Mouse (Mus musculus) limb, embryonic 14.5 days (tissue): ENCODE data around the gene Vps35l. TPM values are rescaled to one million over a fixed set of nuclear protein-coding genes. Genes with fewer than 3 reads are reported as not detected.

Experiments used
- ATAC-seq: fragments of 200-750 bp; cut with Nextera tagmentation; 2 replicates; pipeline ENCODE4 v1.8.0; 2017; ENCODE audit warnings: low read depth, moderate number of reproducible peaks, moderate TSS enrichment; ENCODE audit not compliant: low FRiP score
- DNase-seq: peaks from one replicate; pipeline ENCODE4 v3.0.0-alpha.2; 2015; ENCODE audit warnings: low spot score
- H3K27ac ChIP-seq: fragments of 300-500 bp; sonication (generic); replicated peaks from 2 replicates; pipeline ENCODE4 v1.5.1; 2014; ENCODE audit warnings: low read depth, mild to moderate bottlenecking, low read length, moderate library complexity, mixed read lengths
- H3K27me3 ChIP-seq: fragments of 300-500 bp; sonication (generic); 2 replicates; pipeline ENCODE4 v1.6.1; 2014; ENCODE audit warnings: low read length, mixed read lengths; ENCODE audit not compliant: control insufficient read depth, insufficient read depth
- H3K36me3 ChIP-seq: fragments of 300-500 bp; sonication (generic); 2 replicates; pipeline ENCODE4 v1.6.1; 2014; ENCODE audit warnings: mild to moderate bottlenecking, low read length, moderate library complexity, mixed read lengths; ENCODE audit not compliant: control insufficient read depth, insufficient read depth
- H3K4me1 ChIP-seq: fragments of 300-500 bp; sonication (generic); 2 replicates; pipeline ENCODE4 v1.6.1; 2014; ENCODE audit warnings: antibody characterized with exemption, low read length, mixed read lengths; ENCODE audit not compliant: control insufficient read depth, insufficient read depth
- H3K4me2 ChIP-seq: fragments of 300-500 bp; sonication (generic); replicated peaks from 2 replicates; pipeline ENCODE4 v1.6.1; 2014; ENCODE audit warnings: low read depth, mild to moderate bottlenecking, low read length, moderate library complexity; ENCODE audit not compliant: severe bottlenecking
- H3K4me3 ChIP-seq: fragments of 300-500 bp; sonication (generic); replicated peaks from 2 replicates; pipeline ENCODE4 v1.5.1; 2014; ENCODE audit warnings: low read length
- H3K9ac ChIP-seq: fragments of 300-500 bp; sonication (generic); 2 replicates; pipeline ENCODE4 v1.6.1; 2014; ENCODE audit warnings: mild to moderate bottlenecking, low read depth, low read length, moderate library complexity; ENCODE audit not compliant: severe bottlenecking
- H3K9me3 ChIP-seq: fragments of 300-500 bp; sonication (generic); 2 replicates; pipeline ENCODE4 v1.6.1; 2016; ENCODE audit warnings: low read length; ENCODE audit not compliant: control insufficient read depth
- POLR2A ChIP-seq: fragments of 200-500 bp; IDR thresholded peaks from 2 replicates; pipeline ENCODE4 v1.8.0; 2012; ENCODE audit warnings: inconsistent platforms, mild to moderate bottlenecking, moderate library complexity, borderline replicate concordance; ENCODE audit not compliant: insufficient read depth, insufficient read length; ENCODE audit errors: extremely low read depth
- WGBS: fragments of 180-500 bp; shearing (Covaris S2); extraction: QIAGEN DNeasy Blood & Tissue Kit; methylation state at CpG from one replicate; pipeline ENCODE4 v1.1.7; 2014; 5-methylcytosine and 5-hydroxymethylcytosine counted together
- polyA plus RNA-seq, 2 experiments: library from polyadenylated mRNA; depleted of rRNA in 1 of 2; stranded (reverse) in 1 of 2; unstranded in 1 of 2; fragments of >200 nt; fragmentation: Nextera tagmentation in 1 of 2; extraction: Ambion mirVana in 1 of 2; gene quantifications; 2 replicates each; pipeline versions ENCODE4 v1.2.1 to v1.2.3; 2012 to 2014

Gene Vps35l
- polyA plus RNA-seq, 2 experiments = 48.8 to 67.1 TPM

GRCm38 (mm10) chr7:118733225-118733624 lies 6.8 kb upstream of the Vps35l start:
- H3K9me3 ChIP-seq = no peaks in the 10 kb centered on the region

DNA sequence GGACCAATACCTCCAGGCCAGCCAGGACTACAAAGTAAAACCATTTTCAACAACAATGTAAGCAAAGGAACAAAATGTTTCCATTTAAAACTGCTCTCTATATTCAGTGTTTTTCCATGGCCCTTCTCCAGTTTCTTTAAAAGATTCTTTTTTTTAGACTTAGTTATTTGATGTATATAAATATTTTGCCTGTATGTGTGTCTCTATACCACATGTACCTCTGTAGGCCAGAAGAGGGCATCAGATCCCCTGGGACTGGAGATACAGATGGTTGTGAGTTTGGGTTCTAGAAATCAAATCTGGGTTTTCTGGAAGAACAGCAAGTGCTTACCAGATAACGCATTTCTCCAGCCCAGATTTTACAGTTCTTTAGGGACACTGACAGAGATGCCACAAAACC lies 1.3 kb upstream of the Vps35l start:
- Histone ChIP-seq H3K4me3 (no peak overlapping the region), H3K4me2 (no peak overlapping the region), H3K4me1 (peaks cover 9% of the 10 kb centered on the region; the same call in 1 of the 2 replicates), H3K27ac (no peak overlapping the region), H3K27me3 (no peaks in the 10 kb centered on the region), H3K36me3 (peaks cover 18% of the 10 kb centered on the region), H3K9me3 (no peaks in the 10 kb centered on the region), H3K9ac (no peak overlapping the region)
- 71% methylated on average over 1 of the region's 1 CpGs for WGBS
- no peak for TF ChIP-seq POLR2A
- DNase-seq (no peak), ATAC-seq (no peak)

More at GRCm38 (mm10) chr7:118733225-118733624, 6.8 kb upstream of the Vps35l start:
- H3K36me3 ChIP-seq = peaks cover 61% of the 10 kb centered on the region
- no peaks in the 10 kb centered on the region for H3K4me1 ChIP-seq
- H3K27ac ChIP-seq = no peak overlapping the region
- no peaks in the 10 kb centered on the region for H3K27me3 ChIP-seq
- ATAC-seq (no peak), DNase-seq (no peak)
- TF ChIP-seq POLR2A = no peak
- no peak overlapping the region for H3K4me2 ChIP-seq
- 90% methylated on average over 13 of the region's 13 CpGs for WGBS
- no peak overlapping the region for H3K4me3 ChIP-seq
- no peak overlapping the region for H3K9ac ChIP-seq

DNA sequence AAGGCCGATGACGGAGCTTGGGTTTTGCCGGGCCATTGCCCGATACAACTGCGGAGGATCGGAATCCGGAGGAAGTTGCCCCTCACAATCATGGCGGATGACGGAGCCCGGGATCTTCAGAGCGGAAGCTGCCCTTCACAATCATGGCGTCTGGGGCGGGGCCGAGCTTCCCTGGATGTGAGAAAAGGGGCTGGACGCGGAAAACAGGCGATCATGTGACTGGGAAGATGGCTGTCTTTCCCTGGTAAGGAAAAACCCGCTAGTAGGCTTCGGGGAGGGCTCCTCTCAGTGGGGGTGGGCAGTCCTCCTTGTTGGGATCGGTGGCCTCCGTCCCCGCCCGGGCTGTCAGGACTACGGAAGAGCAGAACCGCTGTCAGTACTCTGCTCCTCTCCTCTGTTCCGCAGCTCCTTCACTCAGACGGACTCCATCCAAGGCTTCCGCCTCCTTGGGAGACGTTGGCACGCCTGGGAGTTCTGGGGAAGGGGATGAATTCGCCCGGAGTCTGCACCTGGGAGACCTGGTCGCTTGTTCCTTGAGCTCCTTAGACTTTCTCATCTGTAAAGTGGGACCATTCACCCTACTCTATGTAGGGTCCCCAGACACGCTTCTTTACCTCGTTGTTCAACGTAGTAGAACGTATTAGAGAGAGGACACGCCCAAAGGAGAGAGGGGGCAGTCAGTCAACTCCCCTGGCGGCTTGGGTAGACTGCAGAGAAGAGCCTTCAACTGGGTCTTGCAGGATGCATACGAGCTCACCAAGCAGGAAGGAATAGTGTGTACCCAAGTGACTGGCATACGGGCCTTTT lies 709 bp downstream of the Vps35l start:
- WGBS = 3% methylated on average over 41 of the region's 41 CpGs
- no peak overlapping the region for H3K27ac ChIP-seq

DNA sequence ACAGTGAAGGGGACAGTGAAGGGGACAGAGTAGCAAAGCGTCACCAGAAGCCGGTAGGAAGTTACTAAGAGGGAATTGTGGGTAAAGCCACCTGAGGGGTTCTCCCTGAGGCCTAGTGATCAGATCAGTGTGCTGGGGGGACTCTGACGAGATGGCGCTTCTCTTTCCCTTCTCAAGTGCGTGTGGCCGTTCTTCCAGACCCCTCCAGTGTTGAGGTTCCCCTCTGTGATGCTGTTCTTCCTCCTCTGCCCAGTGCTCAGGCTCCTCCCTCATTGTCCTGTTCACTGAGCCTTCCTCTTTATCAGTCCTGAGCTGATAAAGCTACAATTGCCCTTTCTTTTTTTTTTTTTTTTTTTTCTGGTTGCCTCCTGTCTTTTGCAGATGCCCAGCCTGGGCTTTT lies 2.3 kb downstream of the Vps35l start:
- no peak for ATAC-seq
- no peak overlapping the region for H3K9ac ChIP-seq
- 92% methylated on average over 6 of the region's 6 CpGs for WGBS

More for the DNA sequence above, 709 bp downstream of the Vps35l start:
- peak; percentile 97 for ATAC-seq
- peak; percentile 98 for DNase-seq
- H3K36me3 ChIP-seq = peaks cover 17% of the 10 kb centered on the region
- peak overlapping the region; percentile 63 for H3K4me3 ChIP-seq
- TF ChIP-seq POLR2A = peak; percentile 33; the same call in 1 of the 2 replicates
- H3K4me2 ChIP-seq = peak overlapping the region; percentile 76
- peaks cover 9% of the 10 kb centered on the region; the same call in 1 of the 2 replicates for H3K4me1 ChIP-seq
- peak overlapping the region; percentile 63 for H3K9ac ChIP-seq
- no peaks in the 10 kb centered on the region for H3K9me3 ChIP-seq
- H3K27me3 ChIP-seq = no peaks in the 10 kb centered on the region

DNA sequence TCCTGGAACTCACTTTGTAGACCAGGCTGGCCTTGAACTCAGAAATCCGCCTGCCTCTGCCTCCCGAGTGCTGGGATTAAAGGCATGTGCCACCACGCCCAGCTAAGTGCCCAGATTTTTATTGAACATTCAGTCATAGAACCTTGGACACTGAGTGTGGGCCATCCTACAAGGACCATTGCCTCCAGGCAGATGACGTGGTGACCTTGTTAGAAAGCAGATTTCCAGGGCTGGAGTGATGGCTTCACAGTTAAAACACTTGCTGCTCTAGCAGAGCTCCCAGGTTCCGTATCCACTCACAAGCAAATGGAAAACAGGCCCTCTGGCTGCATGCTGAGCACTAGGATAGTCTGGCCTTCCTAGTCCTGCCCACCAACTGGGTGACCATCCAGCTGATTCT lies 4.7 kb downstream of the Vps35l start:
- Histone ChIP-seq H3K36me3 (peaks cover 53% of the 10 kb centered on the region), H3K4me1 (peaks cover 9% of the 10 kb centered on the region; the same call in 1 of the 2 replicates), H3K27me3 (no peaks in the 10 kb centered on the region), H3K4me2 (no peak overlapping the region), H3K9me3 (no peaks in the 10 kb centered on the region), H3K9ac (no peak overlapping the region), H3K27ac (no peak overlapping the region), H3K4me3 (no peak overlapping the region)
- no peak for TF ChIP-seq POLR2A
- 91% methylated on average over 5 of the region's 5 CpGs for WGBS
- ATAC-seq (no peak), DNase-seq (no peak)

More for the DNA sequence above, 2.3 kb downstream of the Vps35l start:
- no peak overlapping the region for H3K4me3 ChIP-seq
- H3K9me3 ChIP-seq = no peaks in the 10 kb centered on the region
- no peak overlapping the region for H3K4me2 ChIP-seq
- TF ChIP-seq POLR2A = no peak
- peaks cover 9% of the 10 kb centered on the region; the same call in 1 of the 2 replicates for H3K4me1 ChIP-seq
- peaks cover 28% of the 10 kb centered on the region for H3K36me3 ChIP-seq
- no peak overlapping the region for H3K27ac ChIP-seq
- no peak for DNase-seq
- no peaks in the 10 kb centered on the region for H3K27me3 ChIP-seq
